ENCODE assay signal across 9 mouse cellular contexts in genomic region chr13:73263128-73263971, GRCm38 (mm10). TPM values are rescaled to one million over a fixed set of nuclear protein-coding genes. Genes with fewer than 3 reads are reported as not detected.
DNase-seq lines count a peak whose midpoint lies in the region; ATAC-seq and TF ChIP-seq lines count a peak whose summit lies in the region.
"Had no signal": no experiment of that assay in that cellular context is flagged by ENCODE, and none has a peak within 500 bp of the region (broad histone marks: within the 10 kb centered on the region; RNA-seq: fewer than 3 reads in every experiment).

No protein-coding gene starts in this region.

- no peak overlapping the region for H3K27ac ChIP-seq in ES-Bruce4 (ENCODE audit: insufficient read depth, low read length)
- peak overlapping the region; percentile 58 for H3K27ac ChIP-seq in hindbrain, embryonic 14.5 days
- H3K27ac ChIP-seq in liver, embryonic 11.5 days (ENCODE audit: low read depth, low read length): no peak overlapping the region
- H3K27ac ChIP-seq: liver, embryonic 14.5 days had no signal

- H3K9me3 ChIP-seq in ES-Bruce4 (replicated peaks; ENCODE audit: control insufficient read depth, insufficient read depth, low read length, poor library complexity, severe bottlenecking): no peaks in the 10 kb centered on the region
- H3K9me3 ChIP-seq in hindbrain, embryonic 14.5 days (ENCODE audit: control insufficient read depth, low read length): no peaks in the 10 kb centered on the region
- H3K9me3 ChIP-seq in liver, embryonic 11.5 days (ENCODE audit: control insufficient read depth, low read length): no peaks in the 10 kb centered on the region

- peaks cover 4% of the 10 kb centered on the region for H3K4me1 ChIP-seq in ES-Bruce4 (ENCODE audit: control insufficient read depth, insufficient read depth, low read length)
- H3K4me1 ChIP-seq in hindbrain, embryonic 14.5 days (replicated peaks; ENCODE audit: control insufficient read depth, insufficient read depth, low read length): peaks cover 25% of the 10 kb centered on the region
- H3K4me1 ChIP-seq in liver, embryonic 11.5 days (replicated peaks; ENCODE audit: control insufficient read depth, insufficient read depth, low read length): no peaks in the 10 kb centered on the region; the same call in 1 of the 2 replicates

- TF ChIP-seq POLR2A in ES-Bruce4 (IDR thresholded peaks at IDR 0.05; ENCODE audit: insufficient read depth, low read length): no peak

- H3K4me2 ChIP-seq in hindbrain, embryonic 14.5 days (replicated peaks): peak overlapping the region; percentile 81
- peak overlapping the region; percentile 39 for H3K4me2 ChIP-seq in liver, embryonic 11.5 days

- 1% methylated on average over 40 of the region's 40 CpGs for WGBS in hindbrain, embryonic 14.5 days
- 1% methylated on average over 40 of the region's 40 CpGs for WGBS in liver, embryonic 11.5 days

- ATAC-seq in hindbrain, embryonic 14.5 days (ENCODE audit: low FRiP score): 0 out of 2 replicates have a peak, but pooled peaks have one; percentile 7
- no peak for ATAC-seq in liver, embryonic 11.5 days (replicated peaks; ENCODE audit: low FRiP score)

- peak overlapping the region; percentile 17 for H3K4me3 ChIP-seq in ES-Bruce4 (ENCODE audit: low read depth, low read length)
- H3K4me3 ChIP-seq in hindbrain, embryonic 14.5 days (replicated peaks; ENCODE audit: low read length): peak overlapping the region; percentile 21
- no peak overlapping the region for H3K4me3 ChIP-seq in liver, embryonic 11.5 days (ENCODE audit: low read depth, low read length)

- H3K36me3 ChIP-seq in ES-Bruce4 (ENCODE audit: control insufficient read depth, insufficient read depth, low read length, poor library complexity, severe bottlenecking): no peaks in the 10 kb centered on the region
- H3K36me3 ChIP-seq in hindbrain, embryonic 14.5 days (replicated peaks; ENCODE audit: control insufficient read depth, insufficient read depth): no peaks in the 10 kb centered on the region
- H3K36me3 ChIP-seq in liver, embryonic 11.5 days (ENCODE audit: control insufficient read depth, insufficient read depth, low read length): no peaks in the 10 kb centered on the region

- no peak for TF ChIP-seq CTCF in ES-Bruce4 (IDR thresholded peaks at IDR 0.05; ENCODE audit: low read depth, low read length)

- peaks cover 24% of the 10 kb centered on the region for H3K27me3 ChIP-seq in ES-Bruce4 (ENCODE audit: control insufficient read depth, insufficient read depth, low read length, poor library complexity, severe bottlenecking)
- H3K27me3 ChIP-seq in hindbrain, embryonic 14.5 days (ENCODE audit: control insufficient read depth, insufficient read depth, low read length): peaks cover 98% of the 10 kb centered on the region
- peaks cover 99% of the 10 kb centered on the region for H3K27me3 ChIP-seq in liver, embryonic 11.5 days (replicated peaks; ENCODE audit: control insufficient read depth, insufficient read depth, low read length)

- no peak for TF ChIP-seq EP300 in ES-Bruce4 (IDR thresholded peaks at IDR 0.05; ENCODE audit: insufficient read depth, low read depth, low read length)

- DNase-seq in embryo, embryonic 9.5 days (ENCODE audit: extremely low spot score): peak; percentile 71
- no peak for DNase-seq in hindbrain, embryonic 14.5 days (ENCODE audit: low spot score)
- DNase-seq in liver, embryonic 11.5 days (ENCODE audit: low spot score): no peak
- DNase-seq in testis, postnatal 10 days (ENCODE audit: low spot score): no peak
- DNase-seq in cerebellum, adult 9-11 months: no peak
- no peak for DNase-seq in cerebellum, postnatal 4 days (ENCODE audit: low spot score in 2 of 2)
- no peak for DNase-seq in left cerebral cortex, postnatal 4 days

- intact Hi-C loops in left cerebral cortex, postnatal 4 days (cut with DNase I): loop anchor here (10.0 kb wide), 1 partner anchor 629 kb away; no protein-coding TSS in a partner anchor

- peak overlapping the region; percentile 28; the same call in 1 of the 2 replicates for H3K9ac ChIP-seq in ES-Bruce4 (ENCODE audit: low read depth, poor library complexity, severe bottlenecking)
- H3K9ac ChIP-seq in hindbrain, embryonic 14.5 days: peak overlapping the region; percentile 29; the same call in 1 of the 2 replicates
- no peak overlapping the region for H3K9ac ChIP-seq in liver, embryonic 11.5 days (ENCODE audit: low read depth, low read length)
- H3K9ac ChIP-seq: liver, embryonic 14.5 days had no signal

RNA-seq across cellular contexts. Expression of gene Irx4, which starts 3.1 kb away (rescaled TPM):
- polyA plus RNA-seq in ES-Bruce4 (2011; ENCODE audit: insufficient read depth, insufficient read length, low read depth, missing spikeins): 0.49 and 0.65 TPM in 2 replicates
- polyA plus RNA-seq in hindbrain, embryonic 14.5 days (2014; fragmentation: Nextera tagmentation; extraction: Ambion mirVana): 3.9 and 4.2 TPM in 2 replicates
- polyA plus RNA-seq in liver, embryonic 11.5 days (2014; fragmentation: Nextera tagmentation; extraction: Ambion mirVana): 0.17 TPM in 1 of 2 replicates, not detected in the other
- total RNA-seq in left cerebral cortex, postnatal 4 days (2021): not detected
- polyA plus RNA-seq: liver, embryonic 14.5 days had no signal
